Mouse (Mus musculus): ENCODE measurements around the gene Msantd2. TPM values are rescaled to one million over a fixed set of nuclear protein-coding genes. Genes with fewer than 3 reads are reported as not detected.

Msantd2 gene
- polyA plus RNA-seq, 1 experiment from 2014 or later, result 7.5 TPM

- Histone ChIP-seq H3K9ac (ENCODE audit: low read length) (no peak overlapping the region), H3K4me2 (replicated peaks; ENCODE audit: low read depth) (no peak overlapping the region), H3K36me3 (ENCODE audit: control insufficient read depth, insufficient read depth, low read length) (no peaks in the 10 kb centered on the region), H3K9me3 (ENCODE audit: control insufficient read depth, low read length) (no peaks in the 10 kb centered on the region), H3K4me1 (replicated peaks; ENCODE audit: control insufficient read depth, insufficient read depth) (no peaks in the 10 kb centered on the region; the same call in 1 of the 2 replicates), H3K4me3 (ENCODE audit: low read depth, low read length) (no peak overlapping the region), H3K27ac (replicated peaks) (no peak overlapping the region), H3K27me3 (ENCODE audit: control insufficient read depth, insufficient read depth, low read length) (peaks cover 2% of the 10 kb centered on the region; the same call in 1 of the 2 replicates)
- 92% methylated on average over 1 of the region's 1 CpGs for WGBS
- DNase-seq (ENCODE audit: low spot score) (no peak), ATAC-seq (ENCODE audit: low FRiP score, low TSS enrichment) (no peak)
- TF ChIP-seq CTCF (IDR thresholded peaks at IDR 0.05; ENCODE audit: low read depth), result no peak
- TF ChIP-seq EP300 (optimal IDR thresholded peaks at IDR 0.05), result no peak
Measured at GRCm38 (mm10) chr9:37554279-37554678, 65.2 kb downstream of the Msantd2 start.

GRCm38 (mm10) chr9:37554838-37555748, 66.0 kb downstream of the Msantd2 start, which contains the start of gene Siae:
Gene Siae (plus strand): TSS chr9:37555698.
- H3K4me1 ChIP-seq (replicated peaks; ENCODE audit: control insufficient read depth, insufficient read depth), result no peaks in the 10 kb centered on the region; the same call in 1 of the 2 replicates
- no peak within 1 kb of the TSS for H3K9ac ChIP-seq (ENCODE audit: low read length)
- WGBS, result 37% methylated on average over 7 of the region's 7 CpGs
- H3K27ac ChIP-seq (replicated peaks), result no peak within 1 kb of the TSS
- H3K4me3 ChIP-seq (ENCODE audit: low read depth, low read length), result no peak within 1 kb of the TSS
- ATAC-seq (ENCODE audit: low FRiP score, low TSS enrichment) (no peak), DNase-seq (ENCODE audit: low spot score) (no peak)
- TF ChIP-seq CTCF (IDR thresholded peaks at IDR 0.05; ENCODE audit: low read depth), result no peak
- TF ChIP-seq EP300 (optimal IDR thresholded peaks at IDR 0.05), result no peak
- peaks cover 2% of the 10 kb centered on the region; the same call in 1 of the 2 replicates for H3K27me3 ChIP-seq (ENCODE audit: control insufficient read depth, insufficient read depth, low read length)
- no peaks in the 10 kb centered on the region for H3K36me3 ChIP-seq (ENCODE audit: control insufficient read depth, insufficient read depth, low read length)
- H3K9me3 ChIP-seq (ENCODE audit: control insufficient read depth, low read length), result no peaks in the 10 kb centered on the region
- H3K4me2 ChIP-seq (replicated peaks; ENCODE audit: low read depth), result no peak within 1 kb of the TSS

- no peaks in the 10 kb centered on the region for H3K36me3 ChIP-seq (ENCODE audit: control insufficient read depth, insufficient read depth, low read length)
- no peak overlapping the region for H3K9ac ChIP-seq (ENCODE audit: low read length)
- no peaks in the 10 kb centered on the region; the same call in 1 of the 2 replicates for H3K4me1 ChIP-seq (replicated peaks; ENCODE audit: control insufficient read depth, insufficient read depth)
- peaks cover 2% of the 10 kb centered on the region; the same call in 1 of the 2 replicates for H3K27me3 ChIP-seq (ENCODE audit: control insufficient read depth, insufficient read depth, low read length)
- TF ChIP-seq CTCF (IDR thresholded peaks at IDR 0.05; ENCODE audit: low read depth) (no peak), EP300 (optimal IDR thresholded peaks at IDR 0.05) (no peak)
- no peak for ATAC-seq (ENCODE audit: low FRiP score, low TSS enrichment)
- no peak overlapping the region for H3K4me3 ChIP-seq (ENCODE audit: low read depth, low read length)
- no peaks in the 10 kb centered on the region for H3K9me3 ChIP-seq (ENCODE audit: control insufficient read depth, low read length)
- no peak overlapping the region for H3K27ac ChIP-seq (replicated peaks)
- H3K4me2 ChIP-seq (replicated peaks; ENCODE audit: low read depth), result no peak overlapping the region
- DNase-seq (ENCODE audit: low spot score), result no peak
- 73% methylated on average over 3 of the region's 3 CpGs for WGBS
Measured at GRCm38 (mm10) chr9:37556366-37556765, 67.2 kb downstream of the Msantd2 start.

GRCm38 (mm10) chr9:37560617-37561016, 71.5 kb downstream of the Msantd2 start:
- DNase-seq (ENCODE audit: low spot score) (no peak), ATAC-seq (ENCODE audit: low FRiP score, low TSS enrichment) (no peak)
- Histone ChIP-seq H3K4me3 (ENCODE audit: low read depth, low read length) (no peak overlapping the region), H3K4me1 (replicated peaks; ENCODE audit: control insufficient read depth, insufficient read depth) (no peaks in the 10 kb centered on the region), H3K4me2 (replicated peaks; ENCODE audit: low read depth) (no peak overlapping the region), H3K27ac (replicated peaks) (no peak overlapping the region), H3K9ac (ENCODE audit: low read length) (no peak overlapping the region), H3K27me3 (ENCODE audit: control insufficient read depth, insufficient read depth, low read length) (no peaks in the 10 kb centered on the region), H3K9me3 (ENCODE audit: control insufficient read depth, low read length) (no peaks in the 10 kb centered on the region), H3K36me3 (ENCODE audit: control insufficient read depth, insufficient read depth, low read length) (no peaks in the 10 kb centered on the region)
- 93% methylated on average over 2 of the region's 2 CpGs for WGBS
- no peak for TF ChIP-seq EP300 (optimal IDR thresholded peaks at IDR 0.05)
- no peak for TF ChIP-seq CTCF (IDR thresholded peaks at IDR 0.05; ENCODE audit: low read depth)

- WGBS, result 43% methylated on average over 1 of the region's 1 CpGs
- TF ChIP-seq EP300 (optimal IDR thresholded peaks at IDR 0.05), result no peak
- no peak for TF ChIP-seq CTCF (IDR thresholded peaks at IDR 0.05; ENCODE audit: low read depth)
Measured at GRCm38 (mm10) chr9:37563805-37564204, 74.7 kb downstream of the Msantd2 start.

GRCm38 (mm10) chr9:37567019-37567418, 77.9 kb downstream of the Msantd2 start:
- no peaks in the 10 kb centered on the region for H3K27me3 ChIP-seq (ENCODE audit: control insufficient read depth, insufficient read depth, low read length)
- ATAC-seq (ENCODE audit: low FRiP score, low TSS enrichment) (no peak), DNase-seq (ENCODE audit: low spot score) (no peak)
- TF ChIP-seq EP300 (optimal IDR thresholded peaks at IDR 0.05) (no peak), CTCF (IDR thresholded peaks at IDR 0.05; ENCODE audit: low read depth) (no peak)
- H3K4me1 ChIP-seq (replicated peaks; ENCODE audit: control insufficient read depth, insufficient read depth), result no peaks in the 10 kb centered on the region
- H3K9ac ChIP-seq (ENCODE audit: low read length), result no peak overlapping the region
- no peaks in the 10 kb centered on the region for H3K9me3 ChIP-seq (ENCODE audit: control insufficient read depth, low read length)
- H3K27ac ChIP-seq (replicated peaks), result no peak overlapping the region
- WGBS, result 84% methylated on average over 2 of the region's 2 CpGs
- H3K4me2 ChIP-seq (replicated peaks; ENCODE audit: low read depth), result no peak overlapping the region
- no peak overlapping the region for H3K4me3 ChIP-seq (ENCODE audit: low read depth, low read length)
- no peaks in the 10 kb centered on the region for H3K36me3 ChIP-seq (ENCODE audit: control insufficient read depth, insufficient read depth, low read length)

More at GRCm38 (mm10) chr9:37563805-37564204, 74.7 kb downstream of the Msantd2 start:
- no peaks in the 10 kb centered on the region for H3K4me1 ChIP-seq (replicated peaks; ENCODE audit: control insufficient read depth, insufficient read depth)
- H3K9me3 ChIP-seq (ENCODE audit: control insufficient read depth, low read length), result no peaks in the 10 kb centered on the region
- H3K9ac ChIP-seq (ENCODE audit: low read length), result no peak overlapping the region
- DNase-seq (ENCODE audit: low spot score) (no peak), ATAC-seq (ENCODE audit: low FRiP score, low TSS enrichment) (no peak)
- no peak overlapping the region for H3K27ac ChIP-seq (replicated peaks)
- H3K27me3 ChIP-seq (ENCODE audit: control insufficient read depth, insufficient read depth, low read length), result no peaks in the 10 kb centered on the region
- H3K36me3 ChIP-seq (ENCODE audit: control insufficient read depth, insufficient read depth, low read length), result no peaks in the 10 kb centered on the region
- no peak overlapping the region for H3K4me3 ChIP-seq (ENCODE audit: low read depth, low read length)
- no peak overlapping the region for H3K4me2 ChIP-seq (replicated peaks; ENCODE audit: low read depth)

Measured in stomach, postnatal 0 days (tissue).